Mouse (Mus musculus) kidney, postnatal 0 days (tissue): Measurements from ENCODE around the gene Atp6v0e2. TPM values are rescaled to one million over a fixed set of nuclear protein-coding genes. Genes with fewer than 3 reads are reported as not detected.
A peak's percentile ranks its signal among the peaks of the same experiment; 100 is the strongest.

Source experiments
- ATAC-seq: fragments of 200-750 bp; cut with Nextera tagmentation; replicated peaks from 2 replicates; pipeline ENCODE4 v1.8.0; 2017; ENCODE audit warnings: low read depth, moderate number of reproducible peaks, moderate TSS enrichment, moderate library complexity; ENCODE audit not compliant: low FRiP score
- DNase-seq: peaks from one replicate; pipeline ENCODE4 v3.0.0-alpha.2; 2016; ENCODE audit warnings: low spot score
- H3K27ac ChIP-seq: fragments of 300-500 bp; sonication (generic); 2 replicates; pipeline ENCODE4 v1.5.1; 2014; ENCODE audit warnings: mild to moderate bottlenecking
- H3K27me3 ChIP-seq: fragments of 300-500 bp; sonication (generic); 2 replicates; pipeline ENCODE4 v1.6.1; 2014; ENCODE audit warnings: low read length, mixed read lengths; ENCODE audit not compliant: insufficient read depth
- H3K36me3 ChIP-seq: fragments of 300-500 bp; sonication (generic); 2 replicates; pipeline ENCODE4 v1.6.1; 2014; ENCODE audit warnings: low read length, mixed read lengths; ENCODE audit not compliant: insufficient read depth
- H3K4me1 ChIP-seq: fragments of 300-500 bp; sonication (generic); replicated peaks from 2 replicates; pipeline ENCODE4 v1.6.1; 2014; ENCODE audit warnings: antibody characterized with exemption, low read length, mixed read lengths; ENCODE audit not compliant: insufficient read depth
- H3K4me2 ChIP-seq: fragments of 300-500 bp; sonication (generic); 2 replicates; pipeline ENCODE4 v1.6.1; 2014; ENCODE audit warnings: mild to moderate bottlenecking, low read length, moderate library complexity, mixed read lengths
- H3K4me3 ChIP-seq: fragments of 300-500 bp; sonication (generic); replicated peaks from 2 replicates; pipeline ENCODE4 v1.5.1; 2014; ENCODE audit warnings: low read depth, low read length
- H3K9ac ChIP-seq: fragments of 300-500 bp; sonication (generic); 2 replicates; pipeline ENCODE4 v1.6.1; 2014; ENCODE audit warnings: low read depth, low read length
- H3K9me3 ChIP-seq: fragments of 300-500 bp; sonication (generic); replicated peaks from 2 replicates; pipeline ENCODE4 v1.6.1; 2016; ENCODE audit warnings: low read length, inconsistent platforms, mixed read lengths
- CTCF ChIP-seq: IDR thresholded peaks from 2 replicates; pipeline ENCODE4 v1.5.1; 2016; ENCODE audit warnings: antibody characterized with exemption, low read depth, mild to moderate bottlenecking, moderate library complexity
- WGBS: fragments of 180-500 bp; shearing (Covaris S2); extraction: QIAGEN DNeasy Blood & Tissue Kit; methylation state at CpG from one replicate; pipeline ENCODE4 v1.1.7; 2014; 5-methylcytosine and 5-hydroxymethylcytosine counted together
- polyA plus RNA-seq: library from polyadenylated mRNA; unstranded; fragments of >200 nt; fragmentation: Nextera tagmentation; extraction: Ambion mirVana; gene quantifications from 2 replicates; pipeline ENCODE4 v1.2.1, GENCODE M21; 2015

Atp6v0e2 gene
- polyA plus RNA-seq, 1 experiment from 2014 or later: 31.1 TPM

DNA sequence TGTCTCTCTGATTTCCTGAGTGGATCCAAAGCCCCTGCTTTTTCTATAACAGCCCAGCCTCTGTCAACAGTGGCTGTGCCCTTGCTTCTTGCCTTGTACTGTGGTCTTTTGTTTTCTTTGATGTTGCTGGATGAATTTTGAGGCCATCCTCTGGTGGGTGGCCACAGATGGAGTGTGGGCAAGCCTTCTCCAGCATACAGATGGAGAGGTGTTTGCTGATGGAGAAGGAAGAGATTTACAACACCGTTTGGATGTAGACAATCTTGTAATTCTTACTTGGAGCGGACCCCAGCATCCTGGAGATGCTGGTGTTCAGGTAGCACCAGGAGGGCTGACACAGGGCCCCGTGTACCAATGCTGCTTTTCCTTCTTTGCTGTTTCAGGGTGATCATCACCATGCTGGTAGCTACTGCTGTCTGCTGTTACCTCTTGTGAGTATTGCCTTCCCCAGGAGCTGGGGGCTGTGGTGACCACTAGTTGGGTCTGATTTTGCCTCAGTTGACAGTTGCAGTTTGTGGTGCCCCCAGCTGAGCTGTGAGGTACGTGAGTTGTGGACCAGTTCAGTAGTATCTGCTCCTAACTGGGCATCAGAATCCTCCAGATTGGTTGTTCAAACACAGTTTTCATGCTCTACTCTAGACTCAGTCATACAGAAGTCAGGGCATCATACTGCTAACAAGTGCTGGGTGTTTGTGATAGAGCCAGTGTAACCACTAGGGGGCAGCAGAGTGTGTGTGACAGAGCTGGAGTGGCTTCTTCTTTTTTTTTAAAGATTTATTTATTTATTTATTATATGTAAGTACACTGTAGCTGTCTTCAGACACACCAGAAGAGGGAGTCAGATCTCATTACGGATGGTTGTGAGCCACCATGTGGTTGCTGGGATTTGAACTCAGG is 1.7 kb downstream of the Atp6v0e2 start:
- TF ChIP-seq CTCF: peak; percentile 86
- Histone ChIP-seq H3K4me1 (0 out of 2 replicates have a peak, but pooled peaks cover 7% of the 10 kb centered on the region), H3K36me3 (no peaks in the 10 kb centered on the region), H3K4me3 (no peak overlapping the region), H3K27me3 (no peaks in the 10 kb centered on the region), H3K9ac (no peak overlapping the region), H3K9me3 (no peaks in the 10 kb centered on the region), H3K4me2 (no peak overlapping the region), H3K27ac (no peak overlapping the region)
- WGBS: 85% methylated on average over 5 of the region's 5 CpGs
- peak; percentile 91 for DNase-seq
- ATAC-seq: no peak

DNA sequence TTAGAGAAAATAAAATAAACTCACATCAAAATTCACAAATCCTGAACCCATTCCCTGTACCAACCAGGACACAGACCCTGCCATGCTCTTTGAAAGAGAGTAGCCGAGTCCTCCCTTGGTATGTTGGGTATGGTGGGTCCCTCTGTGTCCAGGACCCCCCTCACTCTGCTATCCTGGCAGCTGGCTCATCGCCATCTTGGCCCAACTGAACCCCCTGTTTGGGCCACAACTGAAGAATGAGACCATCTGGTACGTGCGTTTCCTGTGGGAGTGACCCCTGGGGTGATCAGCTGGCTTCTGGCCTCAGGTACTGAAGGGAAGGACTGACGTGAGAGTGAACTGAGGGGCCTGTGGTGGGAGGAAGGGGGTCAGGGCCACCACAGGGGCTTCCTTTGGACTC is 2.4 kb downstream of the Atp6v0e2 start:
- Histone ChIP-seq H3K36me3 (no peaks in the 10 kb centered on the region), H3K4me1 (0 out of 2 replicates have a peak, but pooled peaks cover 7% of the 10 kb centered on the region), H3K4me3 (no peak overlapping the region), H3K27ac (no peak overlapping the region), H3K9me3 (no peaks in the 10 kb centered on the region), H3K27me3 (no peaks in the 10 kb centered on the region), H3K4me2 (no peak overlapping the region), H3K9ac (no peak overlapping the region)
- TF ChIP-seq CTCF: no peak
- ATAC-seq: no peak
- DNase-seq: no peak
- 57% methylated on average over 5 of the region's 5 CpGs for WGBS

DNA sequence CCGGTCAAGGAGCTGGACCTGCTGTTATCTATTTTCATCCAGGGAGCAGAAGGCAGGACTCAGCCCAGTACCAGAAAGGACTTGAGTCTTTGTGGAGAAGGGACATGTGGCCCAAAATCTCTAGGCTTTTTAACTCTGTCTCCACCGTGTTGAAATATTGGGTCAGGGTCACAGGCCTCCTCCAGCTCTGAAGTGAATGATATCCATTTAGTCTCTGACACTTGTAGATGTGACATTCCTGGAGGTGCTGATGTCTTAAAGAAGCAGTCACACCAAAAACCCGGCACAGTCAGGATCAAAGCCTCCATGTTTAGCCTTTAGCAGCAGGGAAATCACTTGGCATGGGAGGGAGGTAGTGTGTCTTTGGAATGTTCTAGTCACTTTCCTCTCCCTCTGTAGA is 3.3 kb downstream of the Atp6v0e2 start:
- ATAC-seq (no peak), DNase-seq (no peak)
- H3K4me3 ChIP-seq: no peak overlapping the region
- no peaks in the 10 kb centered on the region for H3K9me3 ChIP-seq
- TF ChIP-seq CTCF: no peak
- no peak overlapping the region for H3K27ac ChIP-seq
- no peak overlapping the region for H3K4me2 ChIP-seq
- no peaks in the 10 kb centered on the region for H3K27me3 ChIP-seq
- no peak overlapping the region for H3K9ac ChIP-seq
- WGBS: 44% methylated on average over 3 of the region's 3 CpGs
- no peaks in the 10 kb centered on the region for H3K36me3 ChIP-seq
- 0 out of 2 replicates have a peak, but pooled peaks cover 7% of the 10 kb centered on the region for H3K4me1 ChIP-seq

GRCm38 (mm10) chr6:48541560-48542450 is 4.4 kb downstream of the Atp6v0e2 start:
- TF ChIP-seq CTCF: no peak; the same call in 1 of the 2 replicates
- ATAC-seq: no peak
- no peaks in the 10 kb centered on the region for H3K9me3 ChIP-seq
- no peaks in the 10 kb centered on the region for H3K27me3 ChIP-seq
- 10% methylated on average over 7 of the region's 7 CpGs for WGBS
- no peak overlapping the region for H3K9ac ChIP-seq
- no peak overlapping the region for H3K4me2 ChIP-seq
- no peak overlapping the region for H3K4me3 ChIP-seq
- no peak overlapping the region for H3K27ac ChIP-seq
- DNase-seq: peak; percentile 57
- 0 out of 2 replicates have a peak, but pooled peaks cover 6% of the 10 kb centered on the region for H3K4me1 ChIP-seq
- no peaks in the 10 kb centered on the region for H3K36me3 ChIP-seq

DNA sequence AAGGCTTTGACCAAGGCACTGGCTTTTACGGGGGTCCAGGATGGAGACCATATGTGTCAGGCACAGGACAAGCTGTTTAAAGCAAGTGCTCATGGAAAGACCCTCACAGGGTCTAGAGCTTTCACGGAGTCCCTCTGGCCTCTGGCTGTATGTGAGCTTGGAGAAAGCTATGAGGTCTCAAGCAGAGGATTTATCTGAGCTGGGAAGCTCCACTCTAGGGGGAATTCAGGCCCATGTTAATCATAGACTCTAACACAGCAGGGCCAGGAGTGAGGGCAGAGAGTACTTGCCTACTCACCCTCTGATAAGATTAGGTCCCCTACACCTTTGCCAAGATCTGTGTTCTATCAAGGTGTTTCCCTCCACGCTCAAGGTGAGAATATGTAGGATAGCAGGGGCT is 5.2 kb downstream of the Atp6v0e2 start:
- Histone ChIP-seq H3K4me1 (0 out of 2 replicates have a peak, but pooled peaks cover 5% of the 10 kb centered on the region), H3K9me3 (no peaks in the 10 kb centered on the region), H3K4me3 (no peak overlapping the region), H3K9ac (no peak overlapping the region), H3K27ac (no peak overlapping the region), H3K4me2 (no peak overlapping the region), H3K27me3 (no peaks in the 10 kb centered on the region), H3K36me3 (no peaks in the 10 kb centered on the region)
- ATAC-seq: no peak
- no peak for DNase-seq
- no peak for TF ChIP-seq CTCF
- 88% methylated on average over 3 of the region's 3 CpGs for WGBS

DNA sequence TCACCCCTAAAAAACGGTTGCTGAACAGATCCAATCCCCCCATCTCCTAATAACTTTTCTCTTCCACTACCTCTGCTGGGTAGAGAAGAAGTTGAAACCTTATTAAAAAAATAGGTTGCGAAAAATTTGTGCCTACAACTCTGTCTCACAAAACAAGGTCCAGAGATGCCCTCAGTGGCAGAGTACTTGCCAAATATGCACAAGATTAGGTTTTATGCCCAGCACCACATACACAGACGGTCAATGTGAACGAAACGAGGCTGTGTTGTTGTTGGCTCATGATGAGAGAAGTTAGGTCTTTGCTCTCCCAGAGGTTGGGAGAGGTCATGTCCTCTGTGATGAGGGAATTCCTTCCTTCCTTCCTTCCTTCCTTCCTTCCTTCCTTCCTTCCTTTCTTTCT is 7.8 kb downstream of the Atp6v0e2 start:
- ATAC-seq: no peak
- H3K27ac ChIP-seq: no peak overlapping the region

More for the DNA sequence above, 7.8 kb downstream of the Atp6v0e2 start:
- Histone ChIP-seq H3K36me3 (no peaks in the 10 kb centered on the region), H3K4me1 (0 out of 2 replicates have a peak, but pooled peaks cover 5% of the 10 kb centered on the region), H3K4me3 (no peak overlapping the region), H3K9me3 (no peaks in the 10 kb centered on the region), H3K4me2 (no peak overlapping the region), H3K27me3 (no peaks in the 10 kb centered on the region), H3K9ac (no peak overlapping the region)
- no peak for TF ChIP-seq CTCF
- 58% methylated on average over 5 of the region's 5 CpGs for WGBS
- no peak for DNase-seq
